Mouse (Mus musculus): ENCODE data around the gene Eef1akmt3.

DNA sequence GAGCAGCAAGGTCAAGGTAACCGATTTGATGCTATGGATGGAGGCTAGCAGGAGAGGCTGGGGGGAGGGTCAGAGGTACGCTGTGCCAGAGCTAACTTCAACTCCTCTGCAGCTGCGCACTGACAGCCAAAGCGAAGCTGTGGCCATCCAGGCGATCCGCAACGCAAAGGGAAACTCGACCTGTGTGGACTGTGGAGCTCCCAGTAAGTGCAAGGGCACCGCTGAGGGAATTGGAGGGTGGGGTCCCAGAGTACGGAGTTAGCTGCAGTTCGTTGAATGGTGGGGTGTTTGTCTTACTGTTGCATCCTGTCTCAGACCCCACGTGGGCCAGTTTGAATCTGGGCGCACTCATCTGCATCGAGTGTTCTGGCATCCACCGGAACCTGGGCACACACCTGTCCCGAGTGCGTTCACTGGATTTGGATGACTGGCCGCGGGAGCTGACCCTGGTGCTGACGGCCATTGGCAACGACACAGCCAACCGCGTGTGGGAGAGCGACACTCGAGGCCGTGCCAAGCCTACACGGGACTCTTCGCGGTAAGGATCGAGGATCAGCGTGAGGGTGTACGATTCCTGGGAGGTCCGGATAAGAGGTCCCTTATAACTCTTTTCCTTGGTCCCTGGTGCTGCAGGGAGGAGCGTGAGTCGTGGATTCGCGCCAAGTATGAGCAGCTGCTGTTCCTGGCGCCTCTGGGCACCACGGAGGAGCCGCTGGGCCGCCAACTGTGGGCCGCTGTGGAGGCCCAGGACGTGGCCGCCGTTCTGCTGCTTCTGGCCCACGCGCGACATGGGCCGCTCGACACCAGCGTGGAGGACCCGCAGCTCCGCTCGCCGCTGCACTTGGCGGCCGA lies 49.5 kb upstream of the Eef1akmt3 start:
- TF ChIP-seq CTCF (IDR thresholded peaks at IDR 0.05; ENCODE audit: insufficient read depth, low read depth, low read length) (no peak), POLR2A (IDR thresholded peaks at IDR 0.05; ENCODE audit: insufficient read depth, low read depth, low read length) (no peak)

Measured in olfactory bulb, adult 2 months (tissue).